Mouse (Mus musculus) limb, embryonic 11.5 days (tissue): ENCODE results near the gene Nid2. TPM values are rescaled to one million over a fixed set of nuclear protein-coding genes. Genes with fewer than 3 reads are reported as not detected.

Experiments used
- ATAC-seq: fragments of 200-750 bp; cut with Nextera tagmentation; 2 replicates; pipeline ENCODE4 v1.8.0; 2017; ENCODE audit warnings: low read depth; ENCODE audit not compliant: insufficient number of reproducible peaks, low FRiP score, low TSS enrichment
- DNase-seq: peaks from one replicate; pipeline ENCODE4 v3.0.0-alpha.2; 2015; ENCODE audit warnings: low spot score
- H3K27ac ChIP-seq: fragments of 300-500 bp; sonication (generic); replicated peaks from 2 replicates; pipeline ENCODE4 v1.5.1; 2014; ENCODE audit warnings: low read depth, mild to moderate bottlenecking, low read length
- H3K27me3 ChIP-seq: fragments of 300-500 bp; sonication (generic); 2 replicates; pipeline ENCODE4 v1.6.1; 2014; ENCODE audit warnings: mild to moderate bottlenecking, low read length, mixed read lengths; ENCODE audit not compliant: control insufficient read depth, insufficient read depth
- H3K36me3 ChIP-seq: fragments of 300-500 bp; sonication (generic); 2 replicates; pipeline ENCODE4 v1.6.1; 2014; ENCODE audit warnings: mild to moderate bottlenecking, low read length, moderate library complexity, mixed read lengths; ENCODE audit not compliant: control insufficient read depth, insufficient read depth
- H3K4me1 ChIP-seq: fragments of 300-500 bp; sonication (generic); 2 replicates; pipeline ENCODE4 v1.6.1; 2014; ENCODE audit warnings: low read length, mixed read lengths; ENCODE audit not compliant: control insufficient read depth, insufficient read depth
- H3K4me2 ChIP-seq: fragments of 300-500 bp; sonication (generic); 2 replicates; pipeline ENCODE4 v1.6.1; 2014; ENCODE audit warnings: low read depth, mild to moderate bottlenecking, moderate library complexity; ENCODE audit not compliant: severe bottlenecking
- H3K4me3 ChIP-seq: fragments of 300-500 bp; sonication (generic); 2 replicates; pipeline ENCODE4 v1.5.1; 2014; ENCODE audit warnings: low read depth, low read length
- H3K9ac ChIP-seq: fragments of 300-500 bp; sonication (generic); 2 replicates; pipeline ENCODE4 v1.6.1; 2014; ENCODE audit warnings: mild to moderate bottlenecking, low read length
- H3K9me3 ChIP-seq: fragments of 300-500 bp; sonication (generic); 2 replicates; pipeline ENCODE4 v1.6.1; 2016; ENCODE audit warnings: low read length; ENCODE audit not compliant: control insufficient read depth
- WGBS: fragments of 180-500 bp; shearing (Covaris S2); extraction: QIAGEN DNeasy Blood & Tissue Kit; methylation state at CpG from one replicate; pipeline ENCODE4 v1.1.7; 2014; 5-methylcytosine and 5-hydroxymethylcytosine counted together
- polyA plus RNA-seq: library from polyadenylated mRNA; unstranded; fragments of >200 nt; fragmentation: Nextera tagmentation; extraction: Ambion mirVana; gene quantifications from 2 replicates; pipeline ENCODE4 v1.2.1, GENCODE M21; 2014

Gene Nid2
- polyA plus RNA-seq, 1 experiment from 2014 or later = 82.3 TPM

DNA sequence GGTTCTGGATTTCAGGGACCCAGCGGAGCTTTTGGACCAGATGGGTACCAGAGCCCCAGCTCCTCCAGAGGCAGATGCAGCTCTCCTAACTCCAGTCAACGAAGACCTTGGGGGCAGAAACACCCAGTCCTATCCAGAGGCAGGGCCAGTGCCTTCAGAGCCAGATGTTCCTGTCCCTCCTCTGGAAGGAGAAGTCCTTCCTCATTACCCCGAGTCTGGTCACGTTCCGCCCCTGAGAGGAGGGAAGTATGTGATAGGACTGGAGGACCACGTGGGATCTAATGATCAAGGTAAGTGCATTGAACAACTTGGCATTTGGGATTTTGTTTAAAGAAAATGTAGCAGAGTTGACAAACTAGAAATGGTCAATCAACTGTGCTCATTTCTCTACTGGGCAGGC lies 17.6 kb downstream of the Nid2 start:
- WGBS = 97% methylated on average over 6 of the region's 6 CpGs
- H3K4me3 ChIP-seq = no peak overlapping the region
- ATAC-seq (no peak), DNase-seq (no peak)
- no peaks in the 10 kb centered on the region for H3K9me3 ChIP-seq
- no peak overlapping the region for H3K4me2 ChIP-seq
- H3K27me3 ChIP-seq = no peaks in the 10 kb centered on the region
- H3K36me3 ChIP-seq = 0 out of 2 replicates have a peak, but pooled peaks cover 2% of the 10 kb centered on the region
- no peak overlapping the region for H3K9ac ChIP-seq
- peaks cover 21% of the 10 kb centered on the region for H3K4me1 ChIP-seq
- no peak overlapping the region for H3K27ac ChIP-seq

DNA sequence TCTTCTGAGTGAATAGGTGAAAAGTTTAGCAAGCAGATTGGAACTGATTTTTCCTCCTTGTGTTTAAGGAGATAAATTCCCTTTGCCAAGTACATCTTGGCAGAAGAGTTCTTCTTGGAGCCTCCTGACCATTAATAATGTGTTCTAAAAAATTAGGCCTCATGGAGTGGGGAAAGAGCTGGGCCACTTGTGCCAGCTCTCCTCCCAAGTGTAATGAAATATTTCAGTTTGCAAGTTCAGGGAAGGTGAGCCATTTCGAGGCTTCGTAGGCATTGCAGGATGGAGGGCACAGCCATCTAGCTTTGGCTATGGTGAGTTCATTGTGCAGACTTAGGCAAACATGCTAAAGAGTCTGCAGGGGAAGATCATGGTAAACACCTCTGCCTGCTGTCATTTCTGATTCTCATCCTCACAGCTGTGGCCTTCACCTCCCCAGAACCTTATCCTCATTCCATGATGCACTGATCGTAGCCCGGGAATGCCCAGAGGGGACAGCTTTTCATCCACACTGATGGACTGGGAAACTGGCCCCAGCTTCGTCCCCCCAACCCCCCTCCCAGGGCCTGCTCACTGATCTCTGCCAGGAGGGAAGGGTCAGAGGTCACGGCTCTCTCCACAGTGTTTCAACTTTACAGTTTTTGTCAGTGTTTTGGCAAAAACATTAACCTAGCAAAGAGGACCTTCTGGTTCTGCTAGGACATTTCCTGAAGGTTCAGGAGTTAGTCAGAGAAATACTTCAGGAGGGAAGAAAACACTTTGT lies 18.6 kb downstream of the Nid2 start:
- Histone ChIP-seq H3K27me3 (no peaks in the 10 kb centered on the region), H3K36me3 (0 out of 2 replicates have a peak, but pooled peaks cover 2% of the 10 kb centered on the region), H3K4me2 (no peak overlapping the region), H3K9me3 (no peaks in the 10 kb centered on the region), H3K4me3 (no peak overlapping the region), H3K9ac (no peak overlapping the region), H3K4me1 (peaks cover 21% of the 10 kb centered on the region), H3K27ac (no peak overlapping the region)
- ATAC-seq (no peak), DNase-seq (peak; percentile 37)
- WGBS = 26% methylated on average over 6 of the region's 6 CpGs

DNA sequence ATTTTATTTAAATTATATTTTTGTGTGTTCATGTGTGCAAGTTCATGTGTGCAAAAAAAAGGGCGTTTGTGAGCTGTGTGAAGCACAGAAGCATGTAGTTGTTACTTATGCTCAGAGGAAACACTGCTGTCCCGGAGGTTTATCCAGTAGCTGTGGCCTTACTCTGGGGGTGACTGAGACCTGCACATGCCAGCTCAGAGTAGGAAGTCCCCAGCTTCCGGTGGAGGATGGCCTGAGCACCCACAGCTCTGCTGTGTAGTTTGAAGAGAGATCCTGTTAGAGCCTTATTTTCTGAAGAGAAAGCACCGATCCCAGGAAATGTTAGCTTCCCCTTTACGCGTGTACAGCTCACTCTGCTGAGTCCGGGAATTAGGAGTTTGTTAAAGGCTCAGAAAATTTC lies 20.1 kb downstream of the Nid2 start:
- WGBS = 88% methylated on average over 7 of the region's 7 CpGs
- no peak overlapping the region for H3K9ac ChIP-seq

DNA sequence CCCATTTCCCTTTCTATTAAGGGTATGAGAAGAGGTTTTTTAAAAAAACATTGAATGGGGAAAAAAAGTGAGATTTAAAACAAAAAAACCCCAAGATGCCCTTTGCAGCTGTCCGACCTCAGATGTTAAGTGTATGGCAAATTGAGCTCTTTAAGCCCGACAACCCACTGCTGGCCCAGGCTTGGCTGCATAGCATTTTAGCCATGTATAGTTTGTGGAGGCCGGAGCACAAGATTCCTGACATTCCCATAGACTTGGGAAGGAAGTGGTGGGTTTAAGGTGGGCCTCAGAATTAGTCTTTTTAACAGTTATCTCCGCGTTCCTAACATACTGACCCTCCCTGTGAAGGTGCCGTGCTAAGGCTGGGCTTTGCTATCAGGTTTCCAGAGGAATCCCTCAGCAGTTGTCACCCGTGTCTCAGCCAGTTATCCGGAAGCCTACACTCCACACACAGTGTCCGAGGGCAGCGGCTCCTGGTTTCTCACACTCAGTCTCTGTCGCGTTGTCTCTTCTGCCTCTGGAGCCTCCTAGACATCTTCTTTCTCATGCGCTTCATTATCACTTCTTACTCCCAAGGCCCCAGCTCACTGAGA lies 23.1 kb downstream of the Nid2 start:
- WGBS = 83% methylated on average over 13 of the region's 13 CpGs
- H3K4me1 ChIP-seq = 0 out of 2 replicates have a peak, but pooled peaks cover 7% of the 10 kb centered on the region
- ATAC-seq = no peak

More for the DNA sequence above, 20.1 kb downstream of the Nid2 start:
- peaks cover 16% of the 10 kb centered on the region for H3K4me1 ChIP-seq
- no peaks in the 10 kb centered on the region for H3K9me3 ChIP-seq
- DNase-seq (no peak), ATAC-seq (no peak)
- H3K36me3 ChIP-seq = 0 out of 2 replicates have a peak, but pooled peaks cover 2% of the 10 kb centered on the region
- no peak overlapping the region for H3K4me3 ChIP-seq
- no peak overlapping the region for H3K4me2 ChIP-seq
- no peak overlapping the region for H3K27ac ChIP-seq
- H3K27me3 ChIP-seq = no peaks in the 10 kb centered on the region

DNA sequence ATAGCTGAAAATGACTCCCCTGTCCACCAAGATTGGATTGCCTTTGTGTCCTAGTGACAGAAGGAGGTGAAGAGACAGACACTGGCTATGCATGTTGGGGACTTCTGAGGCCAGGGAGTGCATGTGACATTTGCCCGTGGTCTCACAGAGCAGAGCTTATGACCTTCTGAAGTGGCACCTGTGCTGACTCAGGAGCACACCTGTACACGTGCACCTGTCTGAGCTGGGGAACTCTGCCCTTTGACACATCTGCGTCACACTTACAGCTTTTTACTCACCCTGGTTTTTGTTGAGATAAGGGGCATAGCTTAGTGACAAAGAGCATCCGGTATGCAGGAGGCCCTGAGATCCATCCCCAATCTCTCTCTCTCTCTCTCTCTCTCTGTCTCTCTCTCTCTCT lies 24.4 kb downstream of the Nid2 start:
- no peak overlapping the region for H3K27ac ChIP-seq
- WGBS = 97% methylated on average over 4 of the region's 4 CpGs
- H3K4me1 ChIP-seq = 0 out of 2 replicates have a peak, but pooled peaks cover 2% of the 10 kb centered on the region
- ATAC-seq (no peak), DNase-seq (no peak)
- H3K9ac ChIP-seq = no peak overlapping the region
- no peak overlapping the region for H3K4me3 ChIP-seq
- H3K9me3 ChIP-seq = no peaks in the 10 kb centered on the region
- H3K27me3 ChIP-seq = no peaks in the 10 kb centered on the region
- H3K36me3 ChIP-seq = peaks cover 3% of the 10 kb centered on the region; the same call in 1 of the 2 replicates
- no peak overlapping the region for H3K4me2 ChIP-seq

More for the DNA sequence above, 23.1 kb downstream of the Nid2 start:
- H3K9me3 ChIP-seq = no peaks in the 10 kb centered on the region
- no peaks in the 10 kb centered on the region for H3K27me3 ChIP-seq
- H3K4me3 ChIP-seq = no peak overlapping the region
- H3K27ac ChIP-seq = no peak overlapping the region
- peaks cover 3% of the 10 kb centered on the region; the same call in 1 of the 2 replicates for H3K36me3 ChIP-seq
- H3K4me2 ChIP-seq = no peak overlapping the region
- no peak overlapping the region for H3K9ac ChIP-seq
- DNase-seq = no peak

DNA sequence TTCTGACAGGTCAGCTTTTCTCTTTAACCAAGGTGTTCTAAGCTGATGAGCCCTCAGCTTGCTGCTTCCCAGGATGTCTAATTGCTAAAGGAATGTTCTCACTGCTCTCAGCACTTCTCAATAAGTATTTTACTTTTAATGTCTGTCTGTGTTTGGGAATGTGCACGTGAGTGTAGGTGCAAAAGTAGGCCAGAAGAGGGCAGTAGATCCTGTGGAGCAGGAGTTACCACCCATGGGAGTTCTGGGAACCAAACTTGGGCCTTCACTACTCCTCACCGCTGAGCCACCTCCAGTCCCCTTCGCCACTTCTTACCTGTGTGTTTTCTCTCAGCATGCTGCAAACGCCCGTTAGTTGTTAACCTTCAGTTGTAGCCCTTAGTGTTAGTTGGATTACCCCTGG lies 25.1 kb downstream of the Nid2 start:
- no peak for ATAC-seq

DNA sequence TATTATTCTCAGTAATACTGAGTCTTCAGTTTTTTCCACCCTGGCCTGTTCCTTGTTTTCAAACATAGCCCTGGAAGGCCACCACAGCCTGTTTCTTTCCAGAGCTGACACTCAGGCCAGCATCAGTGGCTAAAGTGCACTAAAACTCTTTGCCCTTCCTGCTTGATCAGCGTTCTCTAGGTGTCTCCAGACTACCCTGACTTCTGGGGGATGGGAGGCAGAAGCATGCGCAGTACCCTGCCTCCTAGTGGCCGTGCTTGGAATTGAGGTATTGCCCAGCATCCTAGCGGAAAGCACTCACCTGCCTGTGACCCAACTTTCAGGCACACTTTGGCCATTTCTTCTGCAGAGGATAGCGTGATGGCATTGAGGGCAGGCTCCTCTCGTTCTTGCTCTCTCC lies 25.8 kb downstream of the Nid2 start:
- peak; percentile 70 for DNase-seq
- 53% methylated on average over 6 of the region's 6 CpGs for WGBS
- Histone ChIP-seq H3K27ac (no peak overlapping the region), H3K9me3 (no peaks in the 10 kb centered on the region), H3K4me1 (no peaks in the 10 kb centered on the region), H3K27me3 (no peaks in the 10 kb centered on the region), H3K9ac (no peak overlapping the region), H3K4me2 (no peak overlapping the region), H3K36me3 (peaks cover 3% of the 10 kb centered on the region; the same call in 1 of the 2 replicates), H3K4me3 (no peak overlapping the region)
- ATAC-seq = no peak

More for the DNA sequence above, 25.1 kb downstream of the Nid2 start:
- no peak overlapping the region for H3K4me2 ChIP-seq
- no peak overlapping the region for H3K27ac ChIP-seq
- no peak for DNase-seq
- peaks cover 3% of the 10 kb centered on the region; the same call in 1 of the 2 replicates for H3K36me3 ChIP-seq
- no peaks in the 10 kb centered on the region for H3K4me1 ChIP-seq
- H3K4me3 ChIP-seq = no peak overlapping the region
- no peaks in the 10 kb centered on the region for H3K9me3 ChIP-seq
- H3K9ac ChIP-seq = no peak overlapping the region
- WGBS = 94% methylated on average over 5 of the region's 5 CpGs
- no peaks in the 10 kb centered on the region for H3K27me3 ChIP-seq

DNA sequence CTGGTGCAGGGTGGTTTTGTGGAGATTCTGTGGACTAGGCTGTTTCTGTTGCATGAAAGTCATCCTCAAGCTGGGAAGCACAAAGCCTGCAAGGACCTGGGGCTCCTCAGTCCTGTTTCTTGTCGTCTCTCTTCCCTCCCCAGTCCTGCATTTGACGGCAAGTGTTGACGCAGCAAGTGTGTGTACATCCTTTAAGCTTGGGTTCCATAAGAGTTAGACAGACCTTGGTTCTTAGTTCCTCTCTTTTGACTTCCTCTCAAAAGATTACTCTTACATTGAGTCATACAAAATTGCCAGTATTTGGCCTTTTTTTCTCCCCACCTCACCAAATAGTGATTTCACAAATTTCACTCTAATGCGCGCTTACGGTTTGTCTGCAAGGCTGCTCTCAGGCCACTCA lies 26.3 kb downstream of the Nid2 start:
- H3K4me1 ChIP-seq = no peaks in the 10 kb centered on the region
- no peak overlapping the region for H3K27ac ChIP-seq
- 95% methylated on average over 6 of the region's 6 CpGs for WGBS

More for the DNA sequence above, 26.3 kb downstream of the Nid2 start:
- Histone ChIP-seq H3K9ac (no peak overlapping the region), H3K36me3 (peaks cover 3% of the 10 kb centered on the region; the same call in 1 of the 2 replicates), H3K27me3 (no peaks in the 10 kb centered on the region), H3K9me3 (no peaks in the 10 kb centered on the region), H3K4me2 (no peak overlapping the region), H3K4me3 (no peak overlapping the region)
- ATAC-seq (no peak), DNase-seq (no peak)
